Mouse (Mus musculus) lung, embryonic 14.5 days (tissue): ENCODE data around the gene Kcnk7. TPM values are rescaled to one million over a fixed set of nuclear protein-coding genes. Genes with fewer than 3 reads are reported as not detected.

Experiments
- ATAC-seq: fragments of 200-750 bp; cut with Nextera tagmentation; 2 replicates; pipeline ENCODE4 v1.8.0; 2017; ENCODE audit warnings: mild to moderate bottlenecking, moderate TSS enrichment, moderate library complexity; ENCODE audit not compliant: insufficient read depth
- DNase-seq: peaks from one replicate; pipeline ENCODE4 v3.0.0-alpha.2; 2015
- H3K27ac ChIP-seq: fragments of 300-500 bp; sonication (generic); 2 replicates; pipeline ENCODE4 v1.5.1; 2014; ENCODE audit warnings: low read depth, mild to moderate bottlenecking, moderate library complexity
- H3K27me3 ChIP-seq: fragments of 300-500 bp; sonication (generic); 2 replicates; pipeline ENCODE4 v1.6.1; 2014; ENCODE audit warnings: low read length, control low read depth; ENCODE audit not compliant: insufficient read depth
- H3K36me3 ChIP-seq: fragments of 300-500 bp; sonication (generic); 2 replicates; pipeline ENCODE4 v1.6.1; 2014; ENCODE audit warnings: control low read depth; ENCODE audit not compliant: insufficient read depth
- H3K4me1 ChIP-seq: fragments of 300-500 bp; sonication (generic); 2 replicates; pipeline ENCODE4 v1.6.1; 2014; ENCODE audit warnings: antibody characterized with exemption, control low read depth; ENCODE audit not compliant: insufficient read depth
- H3K4me2 ChIP-seq: fragments of 300-500 bp; sonication (generic); 2 replicates; pipeline ENCODE4 v1.6.1; 2014; ENCODE audit warnings: mild to moderate bottlenecking
- H3K4me3 ChIP-seq: fragments of 300-500 bp; sonication (generic); 2 replicates; pipeline ENCODE4 v1.5.1; 2014; ENCODE audit warnings: low read depth, low read length
- H3K9ac ChIP-seq: fragments of 300-500 bp; sonication (generic); 2 replicates; pipeline ENCODE4 v1.6.1; 2014
- H3K9me3 ChIP-seq: fragments of 300-500 bp; sonication (generic); 2 replicates; pipeline ENCODE4 v1.6.1; 2016; ENCODE audit warnings: low read depth, low read length, control low read depth
- CTCF ChIP-seq: IDR thresholded peaks from 2 replicates; pipeline ENCODE4 v1.5.1; 2016; ENCODE audit warnings: antibody characterized with exemption, low read depth
- WGBS: fragments of 180-500 bp; shearing (Covaris S2); extraction: QIAGEN DNeasy Blood & Tissue Kit; methylation state at CpG from one replicate; pipeline ENCODE4 v1.1.7; 2014; 5-methylcytosine and 5-hydroxymethylcytosine counted together
- polyA plus RNA-seq: library from polyadenylated mRNA; unstranded; fragments of >200 nt; fragmentation: Nextera tagmentation; extraction: Ambion mirVana; gene quantifications from 2 replicates; pipeline ENCODE4 v1.2.1, GENCODE M21; 2014

The Kcnk7 gene
- polyA plus RNA-seq, 1 experiment from 2014 or later, result 0.47 TPM

GRCm38 (mm10) chr19:5704801-5705571, 819 bp downstream of the Kcnk7 start:
- ATAC-seq (peak; percentile 68), DNase-seq (peak; percentile 62)
- no peak for TF ChIP-seq CTCF
- Histone ChIP-seq H3K36me3 (peaks cover 76% of the 10 kb centered on the region), H3K9me3 (no peaks in the 10 kb centered on the region), H3K4me1 (peaks cover 4% of the 10 kb centered on the region; the same call in 1 of the 2 replicates), H3K27me3 (no peaks in the 10 kb centered on the region), H3K4me2 (no peak overlapping the region), H3K9ac (peak overlapping the region; percentile 13; the same call in 1 of the 2 replicates), H3K4me3 (no peak overlapping the region), H3K27ac (peak overlapping the region; percentile 67)
- WGBS, result 32% methylated on average over 10 of the region's 10 CpGs

GRCm38 (mm10) chr19:5710068-5710467, 5.9 kb downstream of the Kcnk7 start:
- Histone ChIP-seq H3K4me2 (no peak overlapping the region), H3K9ac (no peak overlapping the region), H3K9me3 (no peaks in the 10 kb centered on the region), H3K27me3 (no peaks in the 10 kb centered on the region), H3K4me1 (0 out of 2 replicates have a peak, but pooled peaks cover 7% of the 10 kb centered on the region), H3K4me3 (no peak overlapping the region), H3K36me3 (peaks cover 72% of the 10 kb centered on the region), H3K27ac (no peak overlapping the region)
- ATAC-seq (no peak), DNase-seq (no peak)
- TF ChIP-seq CTCF, result no peak
- WGBS, result 94% methylated on average over 6 of the region's 6 CpGs

GRCm38 (mm10) chr19:5710581-5710980, 6.4 kb downstream of the Kcnk7 start:
- Histone ChIP-seq H3K27ac (no peak overlapping the region), H3K36me3 (peaks cover 72% of the 10 kb centered on the region), H3K4me3 (no peak overlapping the region), H3K4me1 (0 out of 2 replicates have a peak, but pooled peaks cover 7% of the 10 kb centered on the region), H3K9me3 (no peaks in the 10 kb centered on the region), H3K9ac (no peak overlapping the region), H3K27me3 (no peaks in the 10 kb centered on the region), H3K4me2 (no peak overlapping the region)
- no peak for TF ChIP-seq CTCF
- no peak for DNase-seq
- no peak for ATAC-seq
- 86% methylated on average over 8 of the region's 8 CpGs for WGBS

GRCm38 (mm10) chr19:5711218-5711617, 7.1 kb downstream of the Kcnk7 start:
- peak; percentile 82 for TF ChIP-seq CTCF
- no peak for ATAC-seq
- Histone ChIP-seq H3K9me3 (no peaks in the 10 kb centered on the region), H3K36me3 (peaks cover 72% of the 10 kb centered on the region), H3K4me1 (0 out of 2 replicates have a peak, but pooled peaks cover 7% of the 10 kb centered on the region), H3K4me3 (no peak overlapping the region), H3K27me3 (no peaks in the 10 kb centered on the region), H3K4me2 (no peak overlapping the region), H3K9ac (no peak overlapping the region), H3K27ac (no peak overlapping the region)
- DNase-seq, result peak; percentile 90
- 19% methylated on average over 3 of the region's 3 CpGs for WGBS

- no peaks in the 10 kb centered on the region for H3K9me3 ChIP-seq
- 91% methylated on average over 14 of the region's 14 CpGs for WGBS
- no peak overlapping the region for H3K4me3 ChIP-seq
- TF ChIP-seq CTCF, result no peak
- no peak for DNase-seq
- ATAC-seq, result no peak
- H3K36me3 ChIP-seq, result peaks cover 70% of the 10 kb centered on the region
- H3K4me2 ChIP-seq, result no peak overlapping the region
- no peaks in the 10 kb centered on the region for H3K27me3 ChIP-seq
- 0 out of 2 replicates have a peak, but pooled peaks cover 7% of the 10 kb centered on the region for H3K4me1 ChIP-seq
- H3K9ac ChIP-seq, result no peak overlapping the region
- H3K27ac ChIP-seq, result no peak overlapping the region
Observed at GRCm38 (mm10) chr19:5711907-5712460, 7.8 kb downstream of the Kcnk7 start.

- 0 out of 2 replicates have a peak overlapping the region, but pooled peaks have one; percentile 20 for H3K4me2 ChIP-seq
Observed at GRCm38 (mm10) chr19:5713255-5713654, 9.1 kb downstream of the Kcnk7 start.

GRCm38 (mm10) chr19:5713730-5714129, 9.6 kb downstream of the Kcnk7 start:
- no peak for TF ChIP-seq CTCF
- Histone ChIP-seq H3K4me1 (0 out of 2 replicates have a peak, but pooled peaks cover 7% of the 10 kb centered on the region), H3K4me3 (no peak overlapping the region), H3K9me3 (no peaks in the 10 kb centered on the region), H3K9ac (no peak overlapping the region; the same call in 1 of the 2 replicates), H3K27me3 (no peaks in the 10 kb centered on the region), H3K4me2 (no peak overlapping the region), H3K36me3 (peaks cover 73% of the 10 kb centered on the region), H3K27ac (peak overlapping the region; percentile 51; the same call in 1 of the 2 replicates)
- 6% methylated on average over 2 of the region's 2 CpGs for WGBS
- peak; percentile 81 for ATAC-seq
- peak; percentile 78 for DNase-seq

More at GRCm38 (mm10) chr19:5713255-5713654, 9.1 kb downstream of the Kcnk7 start:
- TF ChIP-seq CTCF, result no peak
- no peak for DNase-seq
- Histone ChIP-seq H3K27me3 (no peaks in the 10 kb centered on the region), H3K36me3 (peaks cover 73% of the 10 kb centered on the region), H3K9me3 (no peaks in the 10 kb centered on the region), H3K27ac (peak overlapping the region; percentile 51; the same call in 1 of the 2 replicates), H3K4me3 (no peak overlapping the region), H3K4me1 (0 out of 2 replicates have a peak, but pooled peaks cover 7% of the 10 kb centered on the region), H3K9ac (no peak overlapping the region; the same call in 1 of the 2 replicates)
- no peak for ATAC-seq
- WGBS, result 68% methylated on average over 5 of the region's 5 CpGs
